In the genomic region with DNA sequence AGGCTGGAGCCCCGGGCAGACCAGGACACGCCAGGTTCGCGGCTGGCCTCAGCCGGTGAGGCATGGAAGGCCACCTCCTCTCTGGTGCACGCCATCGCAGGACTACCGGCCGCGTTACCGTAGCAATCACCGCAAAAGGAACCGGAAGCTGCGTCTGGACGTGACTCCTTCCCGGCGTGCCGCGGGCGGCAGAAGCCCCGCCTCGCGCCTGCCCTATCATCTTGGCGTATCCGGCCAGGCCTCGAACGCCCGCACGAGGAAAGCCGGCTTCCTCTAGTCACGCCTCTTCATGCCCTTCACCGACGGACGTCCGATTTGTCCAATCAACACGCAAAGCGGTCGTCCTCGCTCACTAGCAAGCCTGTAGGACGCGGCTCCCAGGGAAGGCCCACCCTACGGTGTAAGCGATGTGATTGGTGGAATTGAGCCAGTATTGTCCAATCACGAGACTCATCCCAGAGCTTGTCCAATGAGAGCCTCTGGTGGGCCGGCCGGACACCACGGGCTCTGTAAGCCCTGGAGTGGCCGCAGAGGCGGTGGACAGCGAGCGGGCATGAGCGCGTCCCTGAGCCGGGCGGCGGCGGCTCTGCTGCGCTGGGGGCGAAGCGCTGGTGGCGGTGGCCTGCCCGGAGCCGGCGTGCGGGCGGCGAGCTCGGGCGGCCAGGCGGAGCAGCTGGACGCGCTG, we compare ENCODE assay signal across 7 mouse cellular contexts. TPM values are rescaled to one million over a fixed set of nuclear protein-coding genes. Genes with fewer than 3 reads are reported as not detected.
DNase-seq lines count a peak whose midpoint lies in the region; ATAC-seq lines count a peak whose summit lies in the region.

Gene Glrx5, plus strand, starts transcription at position 542 of the 685 bp plus-strand sequence.

- intact Hi-C loops in gastrocnemius, postnatal 36 days (cut with DNase I) = no loop called here
- intact Hi-C loops in left cerebral cortex, postnatal 25 days (cut with DNase I) = no loop called here

- H3K36me3 ChIP-seq in intestine, embryonic 15.5 days = no peaks in the 10 kb centered on the region
- H3K36me3 ChIP-seq in midbrain, embryonic 10.5 days = peaks cover 33% of the 10 kb centered on the region

- peak; percentile 99 for ATAC-seq in intestine, embryonic 15.5 days

- H3K27ac ChIP-seq in intestine, embryonic 15.5 days = peak within 1 kb of the TSS; percentile 87
- peak within 1 kb of the TSS; percentile 91 for H3K27ac ChIP-seq in midbrain, embryonic 10.5 days (replicated peaks)

- peak within 1 kb of the TSS; percentile 92 for H3K4me2 ChIP-seq in intestine, embryonic 15.5 days (replicated peaks)

- no peaks in the 10 kb centered on the region for H3K9me3 ChIP-seq in intestine, embryonic 15.5 days
- no peaks in the 10 kb centered on the region for H3K9me3 ChIP-seq in midbrain, embryonic 10.5 days (replicated peaks)

- H3K4me1 ChIP-seq in intestine, embryonic 15.5 days (replicated peaks) = peaks cover 23% of the 10 kb centered on the region
- peaks cover 48% of the 10 kb centered on the region for H3K4me1 ChIP-seq in midbrain, embryonic 10.5 days

- under 1% methylated on average over 72 of the region's 72 CpGs for WGBS in intestine, embryonic 15.5 days
- WGBS in midbrain, embryonic 10.5 days = under 1% methylated on average over 72 of the region's 72 CpGs

- H3K4me3 ChIP-seq in intestine, embryonic 15.5 days (replicated peaks) = peak within 1 kb of the TSS; percentile 89
- peak within 1 kb of the TSS; percentile 88 for H3K4me3 ChIP-seq in midbrain, embryonic 10.5 days

- DNase-seq in adrenal gland, adult 2 months = peak; percentile 99
- peak; percentile 100 for DNase-seq in embryo, embryonic 11.5 days (ENCODE audit: low read depth, low spot score)
- DNase-seq in gastrocnemius, postnatal 36 days = peak; percentile 96 to 98
- DNase-seq in left cerebral cortex, postnatal 25 days (ENCODE audit: low spot score in 2 of 2) = peak; percentile 100
- DNase-seq in midbrain, embryonic 10.5 days (ENCODE audit: low spot score) = peak; percentile 99
- DNase-seq in right cerebral cortex, postnatal 4 days = peak; percentile 93

- no peaks in the 10 kb centered on the region for H3K27me3 ChIP-seq in intestine, embryonic 15.5 days (replicated peaks)
- H3K27me3 ChIP-seq in midbrain, embryonic 10.5 days (ENCODE audit: low read depth, poor library complexity, severe bottlenecking) = no peaks in the 10 kb centered on the region

- H3K9ac ChIP-seq in intestine, embryonic 15.5 days = peak within 1 kb of the TSS; percentile 93

RNA-seq across cellular contexts. Expression of gene Glrx5, which starts in this region (rescaled TPM):
- total RNA-seq in adrenal gland, adult 2 months (2021) = 100 to 1,000 TPM; 161 to 186 TPM
- polyA plus RNA-seq in adrenal gland, adult 2 months (2012; rRNA removed) = 218 and 257 TPM in 2 replicates
- 10 to 100 TPM; 57.9 to 61.2 TPM for total RNA-seq in gastrocnemius, postnatal 36 days (2021)
- polyA plus RNA-seq in intestine, embryonic 15.5 days (2015; fragmentation: Nextera tagmentation; extraction: Ambion mirVana) = 184 and 190 TPM in 2 replicates
- total RNA-seq in left cerebral cortex, postnatal 25 days (2021) = 10 to 100 TPM; 50.8 to 53.6 TPM
- polyA plus RNA-seq in midbrain, embryonic 10.5 days (2016; fragmentation: Nextera tagmentation; extraction: Ambion mirVana) = 217 and 246 TPM in 2 replicates

Comparison
In these comparisons a context has a peak if more than half of its experiments do, and no peak if none do; other contexts are left out.
1. Peak in every context shown above with its lines: DNase-seq, ATAC-seq, H3K4me3 ChIP-seq and H3K27ac ChIP-seq.